Comparison of ENCODE assay signal across 15 mouse cellular contexts in genomic region chr9:89487601-89488000, GRCm38 (mm10).
"Had no signal": no experiment of that assay in that cellular context is flagged by ENCODE, and none has a peak within 500 bp of the region (broad histone marks: within the 10 kb centered on the region; RNA-seq: fewer than 3 reads in every experiment).

No protein-coding gene starts in this region.

- H3K27ac ChIP-seq: neural tube, embryonic 12.5 days; stomach, embryonic 15.5 days; stomach, postnatal 0 days had no signal

- H3K4me3 ChIP-seq: neural tube, embryonic 12.5 days; stomach, embryonic 15.5 days had no signal

- H3K4me1 ChIP-seq: neural tube, embryonic 12.5 days; stomach, embryonic 15.5 days had no signal

- DNase-seq: retina, postnatal 1 day; right cerebral cortex, adult 18-20 months; right cerebral cortex, postnatal 14 days; right cerebral cortex, postnatal 25 days; right cerebral cortex, postnatal 4 days; spleen, adult 18-20 months; thymus, adult 18-20 months; thymus, adult 2 months; thymus, postnatal 14 days; thymus, postnatal 25 days; thymus, postnatal 36 days; thymus, postnatal 4 days had no signal

- H3K9me3 ChIP-seq: neural tube, embryonic 12.5 days; stomach, embryonic 15.5 days had no signal

- H3K9ac ChIP-seq: neural tube, embryonic 12.5 days; stomach, embryonic 15.5 days had no signal

- H3K36me3 ChIP-seq: neural tube, embryonic 12.5 days; stomach, embryonic 15.5 days had no signal

- H3K27me3 ChIP-seq: neural tube, embryonic 12.5 days; stomach, embryonic 15.5 days had no signal

- H3K4me2 ChIP-seq: neural tube, embryonic 12.5 days; stomach, embryonic 15.5 days had no signal
